Mouse (Mus musculus) heart, embryonic 12.5 days (tissue): ENCODE measurements around the gene Iqcf5. TPM values are rescaled to one million over a fixed set of nuclear protein-coding genes. Genes with fewer than 3 reads are reported as not detected.
A peak's percentile ranks its signal among the peaks of the same experiment; 100 is the strongest.

Experiments used
- ATAC-seq: fragments of 200-750 bp; cut with Nextera tagmentation; 2 replicates; pipeline ENCODE4 v1.8.0; 2017; ENCODE audit warnings: moderate TSS enrichment, moderate library complexity; ENCODE audit not compliant: insufficient number of reproducible peaks, low FRiP score
- H3K27ac ChIP-seq: fragments of 300-500 bp; sonication (generic); 2 replicates; pipeline ENCODE4 v1.5.1; 2016; ENCODE audit warnings: mild to moderate bottlenecking, moderate library complexity; ENCODE audit not compliant: poor library complexity, severe bottlenecking
- H3K27me3 ChIP-seq: fragments of 300-500 bp; sonication (generic); replicated peaks from 2 replicates; pipeline ENCODE4 v1.6.1; 2016; ENCODE audit warnings: mild to moderate bottlenecking, moderate library complexity
- H3K36me3 ChIP-seq: fragments of 300-500 bp; sonication (generic); 2 replicates; pipeline ENCODE4 v1.6.1; 2016; ENCODE audit warnings: mild to moderate bottlenecking, moderate library complexity
- H3K4me1 ChIP-seq: fragments of 300-500 bp; sonication (generic); replicated peaks from 2 replicates; pipeline ENCODE4 v1.6.1; 2016; ENCODE audit warnings: mild to moderate bottlenecking
- H3K4me2 ChIP-seq: fragments of 300-500 bp; sonication (generic); 2 replicates; pipeline ENCODE4 v1.6.1; 2016; ENCODE audit warnings: mild to moderate bottlenecking, moderate library complexity
- H3K4me3 ChIP-seq: fragments of 300-500 bp; sonication (generic); 2 replicates; pipeline ENCODE4 v1.5.1; 2016; ENCODE audit warnings: mild to moderate bottlenecking
- H3K9ac ChIP-seq: fragments of 300-500 bp; sonication (generic); 2 replicates; pipeline ENCODE4 v1.6.1; 2016; ENCODE audit warnings: mild to moderate bottlenecking, moderate library complexity
- H3K9me3 ChIP-seq: fragments of 300-500 bp; sonication (generic); replicated peaks from 2 replicates; pipeline ENCODE4 v1.6.1; 2016; ENCODE audit warnings: mild to moderate bottlenecking, moderate library complexity
- WGBS: fragments of 180-500 bp; shearing (Covaris S2); methylation state at CpG from one replicate; pipeline ENCODE4 v1.1.7; 2016; 5-methylcytosine and 5-hydroxymethylcytosine counted together
- polyA plus RNA-seq: library from polyadenylated mRNA; unstranded; fragments of >200 nt; fragmentation: Nextera tagmentation; extraction: Ambion mirVana; gene quantifications from 2 replicates; pipeline ENCODE4 v1.2.1, GENCODE M21; 2016

Gene Iqcf5
- polyA plus RNA-seq: not detected in 2 replicates

GRCm38 (mm10) chr9:106514273-106514672, at the start of gene Iqcf5:
Gene Iqcf5, plus strand, starts transcription at chr9:106514573.
- whole genome bisulfite sequencing: 84% methylated on average over 4 of the region's 4 CpGs
- no peak for ATAC-seq
- no peaks in the 10 kb centered on the region for H3K36me3 ChIP-seq
- H3K9ac ChIP-seq: no peak within 1 kb of the TSS
- no peak within 1 kb of the TSS for H3K4me3 ChIP-seq
- no peaks in the 10 kb centered on the region; the same call in 1 of the 2 replicates for H3K9me3 ChIP-seq
- no peak within 1 kb of the TSS for H3K27ac ChIP-seq
- H3K27me3 ChIP-seq: peaks cover 46% of the 10 kb centered on the region
- peaks cover 15% of the 10 kb centered on the region for H3K4me1 ChIP-seq
- H3K4me2 ChIP-seq: no peak within 1 kb of the TSS

- WGBS: 2% methylated on average over 98 of the region's 99 CpGs
- no peaks in the 10 kb centered on the region for H3K9me3 ChIP-seq
- H3K4me1 ChIP-seq: peaks cover 17% of the 10 kb centered on the region
- no peak overlapping the region for H3K27ac ChIP-seq
- peak; percentile 75 for ATAC-seq
- peaks cover 13% of the 10 kb centered on the region for H3K27me3 ChIP-seq
- peak overlapping the region; percentile 93 for H3K4me2 ChIP-seq
- H3K36me3 ChIP-seq: peaks cover 42% of the 10 kb centered on the region
- H3K4me3 ChIP-seq: peak overlapping the region; percentile 59
- H3K9ac ChIP-seq: peak overlapping the region; percentile 71
These were observed 49.4 kb upstream of the Iqcf5 start for GRCm38 (mm10) chr9:106464751-106465541.

- peak within 1 kb of the TSS; percentile 59 for H3K4me3 ChIP-seq
- no peaks in the 10 kb centered on the region for H3K9me3 ChIP-seq
- no peak within 1 kb of the TSS for H3K27ac ChIP-seq
- peak within 1 kb of the TSS; percentile 93 for H3K4me2 ChIP-seq
- H3K4me1 ChIP-seq: peaks cover 14% of the 10 kb centered on the region
- ATAC-seq: 0 out of 2 replicates have a peak, but pooled peaks have one; percentile 2
- peak within 1 kb of the TSS; percentile 71 for H3K9ac ChIP-seq
- H3K27me3 ChIP-seq: peaks cover 13% of the 10 kb centered on the region
- H3K36me3 ChIP-seq: peaks cover 35% of the 10 kb centered on the region
- WGBS: 33% methylated on average over 26 of the region's 26 CpGs
These were observed 48.7 kb upstream of the Iqcf5 start, which contains the start of gene Gpr62 for GRCm38 (mm10) chr9:106465571-106466200. Gene Gpr62, minus strand, starts transcription at chr9:106465938.

- 72% methylated on average over 6 of the region's 6 CpGs for WGBS
- peaks cover 16% of the 10 kb centered on the region for H3K4me1 ChIP-seq
- peaks cover 13% of the 10 kb centered on the region for H3K27me3 ChIP-seq
- peaks cover 26% of the 10 kb centered on the region for H3K36me3 ChIP-seq
- H3K9ac ChIP-seq: no peak overlapping the region
- H3K9me3 ChIP-seq: no peaks in the 10 kb centered on the region
- H3K4me2 ChIP-seq: no peak overlapping the region
- no peak overlapping the region for H3K27ac ChIP-seq
- H3K4me3 ChIP-seq: no peak overlapping the region
- ATAC-seq: no peak
These were observed 47.7 kb upstream of the Iqcf5 start for GRCm38 (mm10) chr9:106466721-106467120.

GRCm38 (mm10) chr9:106467746-106468145, 46.6 kb upstream of the Iqcf5 start:
- WGBS: 84% methylated on average over 7 of the region's 7 CpGs
- Histone ChIP-seq H3K4me2 (no peak overlapping the region), H3K4me1 (peaks cover 26% of the 10 kb centered on the region), H3K4me3 (no peak overlapping the region), H3K27ac (no peak overlapping the region), H3K27me3 (peaks cover 13% of the 10 kb centered on the region), H3K36me3 (peaks cover 16% of the 10 kb centered on the region), H3K9me3 (no peaks in the 10 kb centered on the region), H3K9ac (no peak overlapping the region)
- ATAC-seq: no peak

GRCm38 (mm10) chr9:106469317-106469716, 45.1 kb upstream of the Iqcf5 start:
- Histone ChIP-seq H3K4me1 (peaks cover 31% of the 10 kb centered on the region), H3K27me3 (peaks cover 4% of the 10 kb centered on the region), H3K27ac (no peak overlapping the region), H3K36me3 (0 out of 2 replicates have a peak, but pooled peaks cover under 1% of the 10 kb centered on the region), H3K4me2 (no peak overlapping the region), H3K4me3 (no peak overlapping the region), H3K9me3 (no peaks in the 10 kb centered on the region), H3K9ac (no peak overlapping the region)
- 65% methylated on average over 6 of the region's 6 CpGs for WGBS
- no peak for ATAC-seq

GRCm38 (mm10) chr9:106469776-106470175, 44.6 kb upstream of the Iqcf5 start:
- Histone ChIP-seq H3K4me3 (no peak overlapping the region), H3K4me2 (no peak overlapping the region), H3K36me3 (no peaks in the 10 kb centered on the region), H3K9ac (no peak overlapping the region), H3K4me1 (peaks cover 31% of the 10 kb centered on the region), H3K9me3 (no peaks in the 10 kb centered on the region), H3K27me3 (peaks cover 4% of the 10 kb centered on the region), H3K27ac (no peak overlapping the region)
- WGBS: 62% methylated on average over 9 of the region's 9 CpGs
- ATAC-seq: no peak

GRCm38 (mm10) chr9:106470991-106471750, 43.2 kb upstream of the Iqcf5 start:
- no peak for ATAC-seq
- H3K27ac ChIP-seq: no peak overlapping the region
- WGBS: 63% methylated on average over 14 of the region's 14 CpGs
- no peaks in the 10 kb centered on the region for H3K27me3 ChIP-seq
- H3K9me3 ChIP-seq: no peaks in the 10 kb centered on the region
- no peaks in the 10 kb centered on the region for H3K36me3 ChIP-seq
- peak overlapping the region; percentile 48 for H3K4me2 ChIP-seq
- H3K4me1 ChIP-seq: peaks cover 33% of the 10 kb centered on the region
- no peak overlapping the region for H3K4me3 ChIP-seq
- no peak overlapping the region; the same call in 1 of the 2 replicates for H3K9ac ChIP-seq

GRCm38 (mm10) chr9:106471892-106472291, 42.5 kb upstream of the Iqcf5 start:
- H3K4me3 ChIP-seq: no peak overlapping the region
- WGBS: 14% methylated on average over 5 of the region's 5 CpGs
- H3K4me1 ChIP-seq: peaks cover 38% of the 10 kb centered on the region
- peak overlapping the region; percentile 48 for H3K4me2 ChIP-seq
- no peaks in the 10 kb centered on the region for H3K36me3 ChIP-seq
- no peak overlapping the region for H3K27ac ChIP-seq
- no peak; the same call in 1 of the 2 replicates for ATAC-seq
- no peaks in the 10 kb centered on the region for H3K9me3 ChIP-seq
- H3K27me3 ChIP-seq: no peaks in the 10 kb centered on the region
- H3K9ac ChIP-seq: no peak overlapping the region; the same call in 1 of the 2 replicates

GRCm38 (mm10) chr9:106472321-106472720, 42.1 kb upstream of the Iqcf5 start:
- Histone ChIP-seq H3K27ac (no peak overlapping the region; the same call in 1 of the 2 replicates), H3K27me3 (no peaks in the 10 kb centered on the region), H3K36me3 (no peaks in the 10 kb centered on the region), H3K4me2 (no peak overlapping the region; the same call in 1 of the 2 replicates), H3K9ac (0 out of 2 replicates have a peak overlapping the region, but pooled peaks have one; percentile 34), H3K9me3 (no peaks in the 10 kb centered on the region), H3K4me3 (no peak overlapping the region), H3K4me1 (peaks cover 38% of the 10 kb centered on the region)
- WGBS: 49% methylated on average over 4 of the region's 4 CpGs
- ATAC-seq: no peak
